Mouse (Mus musculus): ENCODE data around the gene Cacybp. TPM values are rescaled to one million over a fixed set of nuclear protein-coding genes. Genes with fewer than 3 reads are reported as not detected.

Gene Cacybp
- polyA plus RNA-seq, 1 experiment from 2014 or later: 333 TPM

DNA sequence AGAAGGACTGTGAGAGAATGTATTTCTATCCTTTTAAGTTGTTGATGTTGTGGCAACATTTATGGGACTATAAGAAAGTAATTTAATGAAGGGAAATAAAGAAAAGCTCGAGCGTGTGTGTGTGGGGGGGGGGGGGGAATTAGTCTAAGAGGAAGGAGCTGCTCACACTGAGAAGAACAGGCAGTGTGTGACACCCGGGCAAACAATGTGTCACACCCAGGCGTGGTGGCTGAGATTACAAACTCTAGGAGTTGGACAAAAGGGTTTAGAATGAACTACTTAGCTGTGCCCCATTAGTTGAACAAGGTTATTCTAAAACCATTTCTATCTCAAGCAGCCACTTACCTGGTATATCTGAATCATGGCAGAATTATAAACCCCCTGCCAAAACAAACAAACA, 31.5 kb downstream of the Cacybp start:
- no peak overlapping the region for H3K9ac ChIP-seq (replicated peaks; ENCODE audit: low read length)
- 72% methylated on average over 4 of the region's 4 CpGs for WGBS
- ATAC-seq (replicated peaks; ENCODE audit: insufficient number of reproducible peaks, low FRiP score, low TSS enrichment, low read depth): no peak
- DNase-seq (ENCODE audit: low spot score): no peak
- no peaks in the 10 kb centered on the region for H3K36me3 ChIP-seq (replicated peaks; ENCODE audit: control insufficient read depth, insufficient read depth, low read depth, low read length)
- no peaks in the 10 kb centered on the region for H3K4me1 ChIP-seq (ENCODE audit: control insufficient read depth, insufficient read depth, low read length)
- no peak overlapping the region for H3K4me2 ChIP-seq (ENCODE audit: low read depth, low read length)
- no peaks in the 10 kb centered on the region for H3K9me3 ChIP-seq (replicated peaks; ENCODE audit: control insufficient read depth, low read length)
- no peak overlapping the region for H3K27ac ChIP-seq (replicated peaks; ENCODE audit: low read depth, low read length)
- H3K27me3 ChIP-seq (ENCODE audit: control insufficient read depth, insufficient read depth, low read length): no peaks in the 10 kb centered on the region
- no peak overlapping the region for H3K4me3 ChIP-seq (ENCODE audit: low read depth, low read length)

DNA sequence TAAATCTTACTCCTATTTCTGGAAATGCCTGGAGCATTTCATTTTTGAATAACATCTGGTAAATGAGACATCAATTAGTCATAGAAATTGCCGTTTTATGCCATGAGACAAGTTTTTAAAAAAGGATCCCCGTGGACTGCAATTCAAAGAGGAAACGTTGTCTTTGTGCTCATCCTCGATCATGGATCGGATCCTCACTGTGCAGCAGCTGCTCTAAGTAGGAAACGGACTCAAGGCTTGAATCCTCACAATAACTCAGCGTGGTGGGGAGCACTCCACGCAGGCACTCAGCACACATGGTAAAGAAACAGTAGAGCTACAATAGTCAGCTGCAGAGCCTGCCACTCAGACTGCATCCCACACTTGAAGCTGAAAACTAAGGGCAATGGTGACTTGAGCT, 35.8 kb downstream of the Cacybp start:
- Histone ChIP-seq H3K36me3 (replicated peaks; ENCODE audit: control insufficient read depth, insufficient read depth, low read depth, low read length) (no peaks in the 10 kb centered on the region), H3K4me2 (ENCODE audit: low read depth, low read length) (no peak overlapping the region), H3K27ac (replicated peaks; ENCODE audit: low read depth, low read length) (no peak overlapping the region), H3K9me3 (replicated peaks; ENCODE audit: control insufficient read depth, low read length) (no peaks in the 10 kb centered on the region), H3K27me3 (ENCODE audit: control insufficient read depth, insufficient read depth, low read length) (no peaks in the 10 kb centered on the region), H3K9ac (replicated peaks; ENCODE audit: low read length) (no peak overlapping the region), H3K4me1 (ENCODE audit: control insufficient read depth, insufficient read depth, low read length) (no peaks in the 10 kb centered on the region), H3K4me3 (ENCODE audit: low read depth, low read length) (no peak overlapping the region)
- WGBS: 69% methylated on average over 8 of the region's 8 CpGs
- DNase-seq (ENCODE audit: low spot score) (no peak), ATAC-seq (replicated peaks; ENCODE audit: insufficient number of reproducible peaks, low FRiP score, low TSS enrichment, low read depth) (no peak)

GRCm38 (mm10) chr1:160166600-160166999, 46.1 kb downstream of the Cacybp start:
- Histone ChIP-seq H3K36me3 (replicated peaks; ENCODE audit: control insufficient read depth, insufficient read depth, low read depth, low read length) (no peaks in the 10 kb centered on the region), H3K4me1 (ENCODE audit: control insufficient read depth, insufficient read depth, low read length) (no peaks in the 10 kb centered on the region), H3K4me2 (ENCODE audit: low read depth, low read length) (no peak overlapping the region), H3K9ac (replicated peaks; ENCODE audit: low read length) (no peak overlapping the region), H3K9me3 (replicated peaks; ENCODE audit: control insufficient read depth, low read length) (no peaks in the 10 kb centered on the region), H3K27me3 (ENCODE audit: control insufficient read depth, insufficient read depth, low read length) (no peaks in the 10 kb centered on the region), H3K4me3 (ENCODE audit: low read depth, low read length) (no peak overlapping the region), H3K27ac (replicated peaks; ENCODE audit: low read depth, low read length) (no peak overlapping the region)
- DNase-seq (ENCODE audit: low spot score) (no peak), ATAC-seq (replicated peaks; ENCODE audit: insufficient number of reproducible peaks, low FRiP score, low TSS enrichment, low read depth) (no peak)
- 59% methylated on average over 4 of the region's 5 CpGs for WGBS

GRCm38 (mm10) chr1:160158190-160158589, 54.5 kb downstream of the Cacybp start:
- DNase-seq (ENCODE audit: low spot score): no peak
- H3K9me3 ChIP-seq (replicated peaks; ENCODE audit: control insufficient read depth, low read length): no peaks in the 10 kb centered on the region
- H3K4me3 ChIP-seq (ENCODE audit: low read depth, low read length): no peak overlapping the region
- no peak overlapping the region for H3K9ac ChIP-seq (replicated peaks; ENCODE audit: low read length)
- H3K27me3 ChIP-seq (ENCODE audit: control insufficient read depth, insufficient read depth, low read length): no peaks in the 10 kb centered on the region
- WGBS: 93% methylated on average over 2 of the region's 2 CpGs
- H3K4me2 ChIP-seq (ENCODE audit: low read depth, low read length): no peak overlapping the region
- no peak overlapping the region for H3K27ac ChIP-seq (replicated peaks; ENCODE audit: low read depth, low read length)
- no peaks in the 10 kb centered on the region for H3K4me1 ChIP-seq (ENCODE audit: control insufficient read depth, insufficient read depth, low read length)
- no peak for ATAC-seq (replicated peaks; ENCODE audit: insufficient number of reproducible peaks, low FRiP score, low TSS enrichment, low read depth)
- H3K36me3 ChIP-seq (replicated peaks; ENCODE audit: control insufficient read depth, insufficient read depth, low read depth, low read length): no peaks in the 10 kb centered on the region

- no peaks in the 10 kb centered on the region; the same call in 1 of the 2 replicates for H3K4me1 ChIP-seq (ENCODE audit: control insufficient read depth, insufficient read depth, low read length)
- no peaks in the 10 kb centered on the region for H3K9me3 ChIP-seq (replicated peaks; ENCODE audit: control insufficient read depth, low read length)
- no peaks in the 10 kb centered on the region for H3K27me3 ChIP-seq (ENCODE audit: control insufficient read depth, insufficient read depth, low read length)
- ATAC-seq (replicated peaks; ENCODE audit: insufficient number of reproducible peaks, low FRiP score, low TSS enrichment, low read depth) (no peak), DNase-seq (ENCODE audit: low spot score) (no peak)
- no peak within 1 kb of the TSS for H3K27ac ChIP-seq (replicated peaks; ENCODE audit: low read depth, low read length)
- WGBS: 61% methylated on average over 8 of the region's 8 CpGs
- no peak within 1 kb of the TSS for H3K9ac ChIP-seq (replicated peaks; ENCODE audit: low read length)
- H3K4me2 ChIP-seq (ENCODE audit: low read depth, low read length): no peak within 1 kb of the TSS
- H3K4me3 ChIP-seq (ENCODE audit: low read depth, low read length): no peak within 1 kb of the TSS
- no peaks in the 10 kb centered on the region for H3K36me3 ChIP-seq (replicated peaks; ENCODE audit: control insufficient read depth, insufficient read depth, low read depth, low read length)
These were observed 59.2 kb downstream of the Cacybp start, which contains the start of gene Tnn for GRCm38 (mm10) chr1:160153480-160153879. TSS of gene Tnn (minus strand) at chr1:160153580.

Other genes starting within 250 kb of the Cacybp start
- gene 4930523C07Rik, start 168.5 kb downstream of the Cacybp start, polyA plus RNA-seq (2014; fragmentation: Nextera tagmentation; extraction: Ambion mirVana): 2.9 and 3.5 TPM in 2 replicates
- 1.4 and 1.6 TPM in 2 replicates for gene Tnn, start 59.3 kb downstream of the Cacybp start, polyA plus RNA-seq (2014; fragmentation: Nextera tagmentation; extraction: Ambion mirVana)
- gene Mrps14, start 17.7 kb downstream of the Cacybp start, polyA plus RNA-seq (2014; fragmentation: Nextera tagmentation; extraction: Ambion mirVana): 244 and 248 TPM in 2 replicates

Data from embryonic facial prominence, embryonic 11.5 days (tissue).